Mouse (Mus musculus) 3T3-L1 (cell line): Measurements from ENCODE around the gene Tomm20.
"Not testable (repeated sequence)": the region's sequence is repeated elsewhere in the genome, so short reads cannot be mapped to it uniquely, and the experiment has no call there.

Experiments used
- DNase-seq: peaks from one replicate; pipeline ENCODE4 v3.0.0-alpha.2; 2015; ENCODE audit warnings: low read depth, low spot score

Gene Tomm20

DNA sequence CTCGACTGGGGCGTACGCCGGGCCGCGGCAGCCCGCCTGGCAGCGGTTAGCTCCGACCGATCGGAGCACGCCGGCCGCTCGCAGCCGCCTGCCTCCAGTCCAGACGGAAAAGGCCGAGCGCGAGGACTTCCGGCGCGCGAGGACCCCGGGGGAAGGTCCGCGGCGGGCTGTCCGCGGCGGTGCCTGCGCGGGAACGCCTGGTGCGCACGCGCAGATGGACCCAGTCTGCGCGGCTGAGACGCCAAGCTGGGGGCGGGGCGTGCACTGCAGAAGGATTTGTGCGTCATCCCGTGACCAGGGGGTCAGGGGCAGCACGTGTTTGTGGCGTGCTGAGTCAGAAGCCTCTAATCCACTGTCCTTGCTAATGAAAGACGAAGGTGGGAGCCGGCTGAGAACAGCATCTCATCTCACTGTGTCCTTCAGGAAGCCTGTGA, at the start of gene Tomm20:
Tomm20 (minus strand) TSS at position 115 of the 434 bp plus-strand sequence.
- DNase-seq: peak; percentile 93

DNA sequence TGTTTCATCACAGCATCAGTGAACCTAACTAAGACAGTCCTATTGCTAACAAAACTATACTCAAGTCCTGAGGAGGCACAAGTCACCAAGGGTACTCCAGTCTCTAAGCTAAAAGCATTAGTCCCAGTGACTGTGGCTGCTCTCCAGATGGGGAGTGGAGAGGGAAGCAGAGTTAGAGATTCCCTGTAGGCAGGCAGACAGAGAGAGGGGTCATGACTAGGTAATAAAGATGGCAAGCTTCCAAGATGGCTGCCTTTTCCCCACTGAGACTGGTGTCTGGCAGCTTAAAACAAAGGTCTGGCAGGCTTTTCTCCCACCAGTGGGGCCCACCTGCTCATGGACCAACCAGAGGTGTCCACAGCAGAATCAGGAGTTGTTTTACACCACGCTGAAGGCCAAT, 48.9 kb upstream of the Tomm20 start:
- no peak for DNase-seq

DNA sequence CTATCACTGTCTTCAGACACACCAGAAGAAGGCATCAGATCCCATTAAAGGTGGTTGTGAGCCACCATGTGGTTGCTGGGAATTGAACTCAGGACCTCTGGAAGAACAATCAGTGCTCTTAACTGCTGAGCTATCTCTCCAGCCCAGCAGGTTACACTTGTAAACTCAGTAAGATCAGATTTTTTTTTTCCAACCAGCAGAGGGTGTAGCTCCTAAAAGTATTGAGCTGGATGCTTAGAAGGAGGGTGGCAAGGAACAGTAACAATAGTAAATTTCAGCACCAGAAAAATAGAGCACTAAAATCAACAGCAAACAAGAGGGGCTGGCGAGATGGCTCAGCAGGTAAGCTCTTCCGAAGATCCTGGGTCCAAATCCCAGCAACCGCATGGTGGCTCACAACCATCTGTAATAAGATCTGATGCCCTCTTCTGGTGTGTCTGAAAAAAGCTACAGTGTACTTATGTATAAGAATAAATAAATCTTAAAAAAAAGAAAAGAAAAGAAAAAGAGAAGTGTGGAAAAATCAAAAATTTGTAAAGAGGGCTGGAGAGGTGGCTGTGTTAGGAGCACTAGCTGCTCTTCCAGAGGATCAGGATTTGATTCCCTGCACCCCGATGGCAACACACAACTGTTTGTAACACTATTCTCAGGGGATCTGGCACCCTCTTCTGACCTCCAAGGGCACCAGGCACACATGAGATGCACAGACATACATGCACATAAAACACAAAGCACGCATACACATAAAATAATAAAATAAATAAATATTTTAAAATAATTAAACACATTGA, 43.9 kb upstream of the Tomm20 start:
- DNase-seq: peak; percentile 48

DNA sequence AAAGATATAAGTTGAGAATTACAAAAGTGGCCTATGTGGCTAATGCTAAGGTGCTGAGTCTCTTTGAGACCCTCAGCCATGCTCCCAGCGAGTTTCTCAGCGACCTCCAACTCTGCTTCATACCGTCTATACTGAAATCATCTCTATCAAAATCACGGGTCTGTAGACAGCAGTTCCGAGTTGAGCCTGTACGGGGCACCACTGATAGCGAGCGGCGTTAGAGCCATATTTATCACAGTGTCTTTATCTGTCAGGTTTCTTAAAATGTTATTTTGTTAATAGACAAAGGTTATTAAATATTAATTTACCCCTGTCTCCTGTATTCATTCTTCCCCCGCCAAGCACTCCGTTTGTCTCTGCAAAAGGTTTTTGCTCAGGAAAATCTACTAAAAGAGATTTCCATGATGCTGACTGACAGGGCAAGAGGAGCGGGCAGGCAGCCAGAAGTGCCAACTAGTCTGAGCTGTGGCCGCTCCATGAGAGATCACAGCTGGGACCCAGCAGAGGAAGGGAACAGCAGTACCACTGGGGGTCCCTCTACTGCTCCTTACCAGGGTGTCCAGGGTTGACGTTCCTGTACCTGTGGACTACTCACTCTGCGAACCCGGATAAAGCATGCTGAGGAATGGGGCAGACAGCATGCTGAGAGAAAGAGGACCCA, 42.8 kb upstream of the Tomm20 start:
- DNase-seq: no peak

DNA sequence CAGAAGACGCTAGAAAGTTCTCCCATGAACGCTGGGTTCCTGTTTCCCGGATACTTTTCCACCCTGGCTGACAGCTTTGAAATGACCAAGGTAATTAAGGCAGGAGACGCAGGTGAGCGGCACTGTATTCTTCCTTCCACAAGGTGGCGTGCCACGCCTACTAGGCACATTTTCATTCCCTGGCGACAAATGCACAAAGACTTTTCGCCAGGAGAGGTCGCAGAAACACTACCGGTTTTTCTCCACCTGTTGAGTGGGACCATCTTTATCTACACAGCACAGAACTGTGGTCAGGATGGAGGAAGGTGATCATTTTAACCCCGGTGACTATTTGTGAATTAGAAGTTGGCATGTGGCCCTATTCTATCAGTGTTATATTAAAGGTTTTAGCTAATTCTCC, 40.9 kb upstream of the Tomm20 start:
- peak; percentile 81 for DNase-seq

DNA sequence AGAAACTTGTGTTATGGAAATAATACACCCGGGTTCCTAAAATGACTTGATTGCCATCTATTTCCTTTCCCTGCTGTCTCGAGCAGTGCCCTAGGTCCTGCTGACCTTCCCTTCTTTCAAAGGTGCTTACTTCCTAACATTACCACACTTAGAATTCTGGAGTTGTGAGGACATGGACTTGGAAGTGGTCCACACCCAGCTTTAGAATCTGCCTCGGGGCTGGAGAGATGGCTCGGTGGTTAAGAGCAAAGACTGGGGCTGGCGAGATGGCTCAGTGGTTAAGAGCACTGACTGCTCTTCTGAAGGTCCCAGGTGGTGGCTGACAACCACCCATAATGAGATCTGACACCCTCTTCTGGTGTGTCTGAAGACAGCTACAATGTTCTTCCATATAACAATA, 34.4 kb upstream of the Tomm20 start:
- peak; percentile 46 for DNase-seq

DNA sequence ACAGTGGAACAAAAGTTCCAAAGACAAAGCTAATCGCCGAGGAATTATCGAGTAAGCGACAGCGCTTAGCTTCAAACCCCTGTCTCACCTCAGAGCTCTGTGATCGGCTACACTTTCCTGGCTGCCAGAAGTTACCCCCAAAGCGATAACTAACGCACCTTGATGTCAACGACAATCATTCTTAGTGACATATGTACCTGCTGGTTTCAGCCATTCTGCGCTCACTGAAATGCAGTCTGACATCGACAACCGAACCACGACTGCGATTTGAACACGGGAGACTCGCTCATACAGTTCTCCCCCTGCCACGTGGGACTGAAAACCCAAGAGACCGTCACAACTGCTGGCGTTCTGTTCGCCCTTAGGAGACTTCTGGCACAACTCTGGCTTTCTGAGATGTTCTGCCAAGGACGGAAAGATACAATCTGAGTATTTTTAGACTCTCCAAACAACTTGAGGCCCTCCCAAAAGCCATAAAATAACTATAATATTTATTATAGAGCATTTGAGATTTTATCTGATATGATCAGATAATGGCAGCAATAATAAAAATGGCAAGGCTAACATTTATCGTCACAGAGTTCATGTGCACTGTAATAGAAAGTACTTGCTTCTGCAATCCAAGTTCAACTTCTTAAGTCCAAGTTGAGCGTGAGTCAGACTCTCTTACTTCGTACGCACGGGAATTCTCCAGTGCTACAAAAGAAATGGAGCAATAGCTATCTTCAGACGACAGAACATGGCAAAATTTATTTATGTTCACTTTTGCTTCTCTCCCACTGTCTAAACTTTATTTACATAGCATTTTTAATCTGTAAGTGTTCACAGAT, 33.7 kb upstream of the Tomm20 start:
- peak; percentile 59 for DNase-seq

DNA sequence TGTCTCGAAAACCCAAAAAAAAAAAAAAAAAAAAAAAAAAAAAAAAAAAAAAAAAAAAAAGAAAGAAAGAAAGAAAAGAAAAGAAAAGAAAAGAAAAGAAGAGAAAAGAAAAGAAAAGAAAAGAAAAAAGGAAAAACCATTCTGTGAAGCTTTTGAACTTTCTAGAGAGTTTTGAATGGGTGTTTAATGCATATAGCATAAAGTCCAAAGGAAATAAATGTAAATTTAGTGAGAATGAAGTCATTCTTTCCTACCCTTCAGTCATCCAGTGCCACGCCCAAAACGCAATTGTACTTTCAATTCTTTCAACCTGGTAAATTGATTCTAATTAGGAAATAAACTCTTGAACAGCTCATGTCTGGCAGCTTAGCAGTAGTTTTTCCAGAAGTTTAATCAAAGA, 32.9 kb upstream of the Tomm20 start:
- DNase-seq: not testable (repeated sequence)

DNA sequence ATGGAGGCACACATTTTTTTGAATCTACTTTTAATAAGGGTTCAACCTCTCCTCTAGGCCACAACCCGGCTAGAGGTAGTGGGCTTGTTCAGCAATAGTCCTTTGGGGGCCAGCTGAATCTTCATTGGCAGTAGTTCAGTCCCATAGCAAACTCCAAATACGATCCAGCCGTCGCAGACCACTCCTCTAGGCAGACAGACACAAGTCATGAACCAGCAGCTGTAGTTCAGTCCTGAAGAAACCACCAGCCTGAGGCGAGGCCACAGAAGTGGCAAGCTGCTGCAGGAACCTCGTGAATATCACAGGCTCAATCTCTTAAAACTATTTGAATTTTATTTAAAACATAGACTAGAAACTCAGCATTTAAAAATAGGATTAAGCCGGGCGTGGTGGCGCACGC, 32.4 kb upstream of the Tomm20 start:
- no peak for DNase-seq

DNA sequence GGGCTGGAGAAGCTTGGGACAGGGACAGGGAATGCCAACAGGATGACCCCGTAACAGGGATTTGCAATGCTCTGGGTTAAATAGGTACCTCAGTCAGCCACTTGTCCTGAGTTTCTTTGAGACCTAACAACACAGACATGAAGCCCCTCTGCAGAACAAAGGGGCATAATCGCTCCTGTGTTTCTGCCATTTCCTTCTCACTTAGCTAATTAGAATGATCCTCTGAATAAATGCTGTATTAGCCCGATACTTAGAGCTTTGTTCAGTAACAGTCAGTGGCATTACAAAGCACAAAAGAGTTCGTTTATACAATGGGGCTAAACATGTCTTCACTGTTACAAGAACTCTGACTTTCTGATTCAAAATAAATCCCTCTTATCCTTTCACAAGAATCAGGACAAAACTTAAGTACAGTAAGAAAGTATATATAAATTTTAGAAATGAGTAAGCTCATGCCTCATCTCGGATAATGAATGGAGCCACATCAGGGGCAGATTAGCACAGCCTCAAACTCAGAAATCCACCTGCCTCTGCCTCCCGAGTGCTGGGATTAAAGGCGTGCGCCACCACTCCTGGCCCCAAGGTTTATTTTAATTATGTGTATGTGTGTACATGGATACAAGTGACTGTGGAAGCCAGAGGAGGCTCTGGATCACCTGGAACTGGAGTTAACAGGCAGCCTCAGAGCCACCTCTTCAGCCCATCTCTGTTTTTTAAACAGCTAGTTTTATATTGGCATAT, 31.1 kb upstream of the Tomm20 start:
- no peak for DNase-seq

DNA sequence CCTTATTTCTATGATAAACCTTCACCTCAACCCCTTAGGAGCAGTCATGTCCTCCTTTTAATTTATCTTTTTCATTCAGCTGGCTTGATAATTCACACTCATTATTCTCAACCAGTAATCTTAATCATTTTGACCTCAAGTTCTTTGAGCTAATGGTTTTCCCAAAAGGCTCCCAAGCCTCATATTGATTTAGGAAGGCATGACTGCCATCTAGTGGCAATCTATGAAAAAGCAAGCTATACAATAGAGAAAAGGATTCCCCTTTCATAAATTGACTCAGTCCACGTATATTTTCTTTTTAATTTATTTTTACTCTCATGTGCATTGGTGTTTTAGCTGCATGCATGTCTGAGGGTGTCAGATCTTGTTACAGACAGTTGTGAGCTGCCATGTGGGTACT, 30.1 kb upstream of the Tomm20 start:
- DNase-seq: peak; percentile 76

DNA sequence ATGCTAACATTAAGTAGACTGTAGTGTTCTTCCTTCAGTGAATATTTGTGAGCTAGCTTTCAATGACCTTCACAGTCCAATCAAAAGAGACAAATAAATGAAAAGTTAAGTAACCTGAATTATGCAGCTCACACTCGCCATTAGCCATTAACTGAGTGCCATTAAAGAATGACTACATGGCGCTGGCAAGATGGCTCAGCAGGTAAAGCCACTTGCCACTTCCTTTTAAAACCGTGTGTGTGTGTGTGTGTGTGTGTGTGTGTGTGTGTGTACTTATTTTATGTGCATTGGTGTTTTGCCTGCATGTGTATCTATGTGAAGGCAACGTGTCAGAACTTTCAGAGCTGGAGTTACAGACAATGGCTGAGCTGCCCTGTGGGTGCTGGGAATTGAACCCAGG, 28.9 kb upstream of the Tomm20 start:
- no peak for DNase-seq

DNA sequence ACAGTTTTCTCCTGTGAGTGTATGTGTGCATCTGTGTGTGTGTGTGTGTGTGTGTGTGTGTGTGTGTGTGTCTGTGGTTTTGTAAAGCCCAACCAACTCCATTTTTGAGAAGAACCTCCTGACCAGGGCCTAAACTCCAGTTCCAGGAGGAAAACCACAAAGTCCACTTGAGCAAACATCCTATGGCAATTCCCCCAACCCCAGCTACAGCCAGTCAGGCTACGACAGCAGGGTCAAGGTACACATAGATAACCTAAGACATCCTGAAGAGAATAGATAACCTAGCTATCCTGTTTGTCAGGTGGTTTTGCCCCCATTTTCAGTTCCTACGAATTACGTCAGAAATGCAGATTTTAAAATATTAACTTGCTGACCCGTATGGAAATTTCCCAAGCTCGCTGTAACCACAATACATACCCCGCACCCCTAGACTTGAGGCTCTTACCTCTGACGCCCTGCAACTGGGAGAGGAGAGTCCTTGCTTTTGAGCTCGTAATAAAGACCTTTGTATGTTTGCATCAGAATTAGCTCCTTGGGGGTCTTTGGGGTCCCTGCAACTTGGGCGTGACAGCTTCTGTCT, 28.1 kb upstream of the Tomm20 start:
- DNase-seq: peak; percentile 47

DNA sequence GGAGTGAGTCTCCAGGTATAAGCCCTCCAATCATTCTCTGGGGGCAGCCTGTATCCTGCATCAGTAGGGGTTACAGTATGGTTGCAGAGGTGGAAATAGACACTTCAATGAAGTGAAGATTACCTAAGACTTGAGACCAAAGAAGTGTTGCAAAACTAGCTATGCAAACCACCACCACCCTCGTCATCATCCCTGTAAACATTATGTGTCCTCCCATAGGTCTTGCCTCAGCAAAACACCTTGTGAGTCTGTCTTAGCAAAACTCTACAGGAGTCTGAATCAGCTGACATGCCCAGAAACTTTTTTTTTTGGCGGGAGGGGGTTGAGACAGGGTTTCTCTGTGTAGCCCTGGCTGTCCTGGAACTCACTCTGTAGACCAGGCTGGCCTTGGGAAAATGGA, 27.0 kb upstream of the Tomm20 start:
- no peak for DNase-seq

DNA sequence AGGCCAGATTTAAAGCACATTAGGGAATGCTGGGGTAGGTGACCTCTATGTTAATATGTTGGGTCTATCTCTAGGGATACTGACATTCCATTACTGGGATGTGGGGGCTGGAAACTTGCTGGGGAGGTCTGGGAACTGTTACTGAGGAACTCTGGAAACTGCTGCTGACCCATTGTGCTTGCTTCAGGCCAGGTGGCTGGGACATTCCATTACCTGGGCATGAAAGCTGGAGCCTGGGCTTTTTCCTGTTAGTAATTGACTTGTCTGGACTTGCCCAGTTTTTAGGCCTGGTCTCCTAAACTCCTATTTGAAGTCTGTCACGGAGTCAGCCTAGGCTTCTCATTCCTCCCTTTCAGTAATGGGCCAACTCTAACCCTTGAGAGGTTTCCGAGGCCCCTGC, 26.5 kb upstream of the Tomm20 start:
- DNase-seq: no peak

DNA sequence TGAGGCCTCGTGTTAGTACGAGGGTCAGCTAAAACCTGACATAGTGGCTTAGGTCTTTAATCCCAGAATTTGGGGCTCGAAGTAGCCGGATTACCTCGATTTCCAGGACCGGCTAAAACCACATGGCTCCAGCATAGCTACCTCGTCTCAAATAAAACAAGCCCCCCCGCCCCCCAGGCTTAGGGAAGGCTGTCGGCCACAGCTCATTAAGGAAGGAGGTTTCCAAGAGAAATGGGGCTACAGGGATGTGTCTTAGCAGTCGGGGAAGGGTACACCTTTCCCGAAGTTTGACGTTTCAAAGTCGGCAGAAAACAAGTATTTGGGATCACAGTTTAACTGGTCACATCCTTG, 25.6 kb upstream of the Tomm20 start:
- no peak for DNase-seq

DNA sequence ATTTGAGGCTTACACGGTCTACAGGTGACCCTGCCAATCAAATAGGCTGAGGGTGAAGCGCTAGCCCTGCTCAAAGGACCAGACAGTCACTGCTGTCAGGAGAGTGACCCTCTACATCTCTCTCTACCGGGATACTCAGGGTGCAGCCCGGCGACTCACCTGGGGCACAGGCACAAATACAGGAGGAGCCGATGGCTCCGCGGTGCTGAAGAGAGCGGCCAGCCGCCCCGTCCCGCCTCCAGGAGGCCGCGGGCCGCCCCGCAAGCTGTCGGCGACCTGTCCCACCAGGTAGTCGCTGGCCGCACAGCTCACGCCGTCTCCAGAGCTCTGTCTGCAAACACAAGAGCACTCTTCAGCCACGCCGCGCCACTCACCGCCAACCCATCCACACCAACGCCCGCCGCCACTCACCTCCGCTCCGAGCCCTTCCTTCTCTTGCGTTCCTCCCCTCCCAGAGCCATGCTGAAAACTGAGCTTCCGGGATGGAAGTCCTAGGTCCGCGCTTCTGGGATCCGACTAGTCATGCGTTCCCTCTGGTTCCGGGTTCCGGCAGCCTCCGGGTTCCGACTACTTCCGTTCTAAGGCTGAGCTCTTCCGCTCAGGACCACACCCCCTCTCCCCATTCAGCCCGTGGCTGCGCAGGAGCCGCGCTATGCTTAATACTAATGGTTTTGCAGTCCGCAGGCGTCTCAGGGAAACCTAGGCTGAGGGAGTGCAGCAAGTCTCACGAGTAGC, 25.1 kb upstream of the Tomm20 start, which contains the start of gene Rbm34:
Rbm34 (minus strand) TSS at position 493 of the 735 bp plus-strand sequence.
- peak; percentile 91 for DNase-seq

DNA sequence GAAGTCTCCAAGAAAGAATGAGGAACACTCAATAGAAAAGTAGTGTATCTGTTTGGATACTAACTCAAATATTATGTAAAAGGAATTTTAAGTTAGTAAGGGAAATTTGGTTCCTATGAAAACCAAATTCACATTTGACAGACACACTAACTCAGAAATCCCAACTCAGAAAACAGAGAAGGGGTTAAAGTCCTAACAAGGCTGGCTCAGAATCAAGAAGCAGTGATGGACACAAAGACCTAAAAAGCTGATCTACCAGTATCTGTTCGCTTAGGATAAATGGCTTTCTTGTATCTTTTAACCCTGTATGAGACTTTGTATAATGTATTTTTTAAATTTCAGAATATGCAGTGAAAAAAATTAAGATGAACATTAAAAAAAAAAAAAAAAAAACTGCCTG, 23.9 kb upstream of the Tomm20 start:
- no peak for DNase-seq

DNA sequence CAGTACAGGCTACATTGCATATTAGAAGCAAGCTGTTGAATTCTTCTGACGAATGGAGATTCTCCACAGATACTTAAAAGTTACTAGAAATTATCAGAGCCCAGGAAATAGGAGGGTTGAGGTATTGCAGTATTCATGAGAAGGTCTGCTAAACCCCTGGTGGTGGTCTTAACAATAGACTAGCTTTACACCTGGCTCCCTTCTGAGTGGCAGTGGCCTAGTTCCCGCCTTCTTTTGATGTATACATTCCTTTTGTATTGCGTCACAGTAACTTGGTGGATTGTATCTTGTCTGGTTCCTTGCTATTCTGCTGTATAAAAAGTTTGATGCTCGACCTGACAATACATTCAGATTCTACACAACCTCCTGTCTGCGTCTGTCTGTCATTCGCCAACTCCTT, 22.5 kb upstream of the Tomm20 start:
- no peak for DNase-seq

DNA sequence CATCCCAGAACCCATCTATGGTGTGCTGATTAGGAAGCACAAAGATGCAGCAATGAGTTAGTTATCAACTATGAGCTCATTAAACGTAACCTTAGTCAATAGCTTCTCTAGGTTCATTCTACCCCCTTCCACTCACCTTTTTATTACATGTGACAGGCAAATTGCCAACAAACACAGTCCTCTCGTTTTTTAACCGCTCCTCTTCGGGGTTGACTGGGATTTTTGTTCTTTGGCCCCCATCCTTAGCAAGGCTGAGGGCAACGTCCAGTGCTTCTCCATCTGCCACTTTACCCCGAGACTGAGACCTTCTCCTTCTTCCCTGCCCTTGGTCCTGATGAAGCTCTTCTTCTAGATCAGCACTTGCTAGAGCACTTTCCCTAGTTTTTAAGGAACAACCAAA, 19.6 kb upstream of the Tomm20 start:
- DNase-seq: no peak

DNA sequence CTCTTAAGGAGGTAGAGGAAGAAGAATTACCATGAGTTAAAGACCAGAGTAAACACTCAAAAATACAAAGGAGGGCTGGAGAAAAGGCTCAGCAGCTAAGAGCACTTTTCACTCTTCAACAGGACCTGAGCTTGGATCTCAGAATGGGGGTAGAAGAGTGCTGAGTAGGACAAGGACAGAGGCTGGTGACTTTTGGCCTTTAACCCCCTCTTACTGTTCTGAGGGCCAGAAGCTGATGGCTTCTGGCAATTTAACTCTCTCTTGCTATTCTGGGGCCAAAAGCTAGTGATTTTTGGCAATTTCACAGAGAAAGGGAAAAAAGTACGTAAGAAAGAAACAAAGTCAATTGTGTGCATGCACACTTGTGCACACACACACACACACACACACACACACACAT, 17.2 kb upstream of the Tomm20 start:
- no peak for DNase-seq
